Mouse (Mus musculus): ENCODE data around the gene Tom1l2. TPM values are rescaled to one million over a fixed set of nuclear protein-coding genes. Genes with fewer than 3 reads are reported as not detected.
A peak's percentile ranks its signal among the peaks of the same experiment; 100 is the strongest.

The Tom1l2 gene
- polyA plus RNA-seq, 1 experiment from 2014 or later = 29.5 TPM

DNA sequence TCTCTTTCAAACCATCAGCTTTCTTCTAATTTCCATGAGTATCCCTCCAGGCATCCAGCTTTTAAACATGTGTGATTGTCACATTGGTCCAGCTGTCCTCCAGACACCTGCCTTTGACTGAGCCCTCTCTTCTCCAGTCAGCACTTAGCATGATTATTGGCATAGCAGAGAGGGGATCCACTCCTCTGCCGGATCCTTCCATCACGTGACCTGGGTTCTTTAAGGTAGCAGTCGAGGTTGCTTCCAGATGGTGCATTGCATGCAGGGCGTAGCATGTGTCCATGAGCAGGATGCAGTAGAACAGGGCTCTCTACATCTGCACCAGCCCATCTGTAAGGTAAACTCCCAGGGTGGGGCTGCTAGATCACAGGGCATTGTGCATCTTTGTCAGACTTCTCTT is 16.2 kb upstream of the Tom1l2 start:
- no peaks in the 10 kb centered on the region for H3K9me3 ChIP-seq
- no peaks in the 10 kb centered on the region for H3K27me3 ChIP-seq
- no peak overlapping the region for H3K4me2 ChIP-seq
- H3K9ac ChIP-seq = no peak overlapping the region
- H3K4me3 ChIP-seq = no peak overlapping the region
- no peaks in the 10 kb centered on the region for H3K36me3 ChIP-seq
- ATAC-seq (ENCODE audit: insufficient number of reproducible peaks, insufficient read depth, low FRiP score, low TSS enrichment, low read depth) = no peak
- H3K4me1 ChIP-seq = peaks cover 22% of the 10 kb centered on the region
- 53% methylated on average over 4 of the region's 4 CpGs for WGBS
- H3K27ac ChIP-seq = 0 out of 2 replicates have a peak overlapping the region, but pooled peaks have one; percentile 23

- H3K9me3 ChIP-seq = no peaks in the 10 kb centered on the region
- peaks cover 22% of the 10 kb centered on the region for H3K4me1 ChIP-seq
- no peak for ATAC-seq (ENCODE audit: insufficient number of reproducible peaks, insufficient read depth, low FRiP score, low TSS enrichment, low read depth)
- peak overlapping the region; percentile 87; the same call in 1 of the 2 replicates for H3K27ac ChIP-seq
- no peak overlapping the region for H3K9ac ChIP-seq
- no peaks in the 10 kb centered on the region for H3K27me3 ChIP-seq
- WGBS = 75% methylated on average over 3 of the region's 3 CpGs
- H3K36me3 ChIP-seq = no peaks in the 10 kb centered on the region
- no peak overlapping the region for H3K4me3 ChIP-seq
- no peak overlapping the region for H3K4me2 ChIP-seq
These were observed 14.6 kb upstream of the Tom1l2 start for GRCm38 (mm10) chr11:60367256-60367655.

GRCm38 (mm10) chr11:60366239-60367019 is 13.7 kb upstream of the Tom1l2 start:
- Histone ChIP-seq H3K9me3 (no peaks in the 10 kb centered on the region), H3K4me3 (0 out of 2 replicates have a peak overlapping the region, but pooled peaks have one; percentile 2), H3K4me2 (peak overlapping the region; percentile 44), H3K27me3 (no peaks in the 10 kb centered on the region), H3K9ac (peak overlapping the region; percentile 32), H3K27ac (peak overlapping the region; percentile 87), H3K4me1 (peaks cover 22% of the 10 kb centered on the region), H3K36me3 (no peaks in the 10 kb centered on the region)
- ATAC-seq (ENCODE audit: insufficient number of reproducible peaks, insufficient read depth, low FRiP score, low TSS enrichment, low read depth) = peak; percentile 84
- WGBS = 11% methylated on average over 16 of the region's 16 CpGs

- no peaks in the 10 kb centered on the region for H3K36me3 ChIP-seq
- no peak for ATAC-seq (ENCODE audit: insufficient number of reproducible peaks, insufficient read depth, low FRiP score, low TSS enrichment, low read depth)
- H3K9ac ChIP-seq = no peak overlapping the region
- no peaks in the 10 kb centered on the region for H3K27me3 ChIP-seq
- no peak overlapping the region for H3K4me3 ChIP-seq
- H3K4me2 ChIP-seq = no peak overlapping the region
- H3K27ac ChIP-seq = no peak overlapping the region
- WGBS = 78% methylated on average over 5 of the region's 5 CpGs
- no peaks in the 10 kb centered on the region for H3K9me3 ChIP-seq
- peaks cover 8% of the 10 kb centered on the region for H3K4me1 ChIP-seq
These were observed 8.0 kb upstream of the Tom1l2 start for GRCm38 (mm10) chr11:60360631-60361201.

- 79% methylated on average over 1 of the region's 1 CpGs for WGBS
- no peak overlapping the region for H3K27ac ChIP-seq
- no peak overlapping the region for H3K9ac ChIP-seq
- no peaks in the 10 kb centered on the region for H3K4me1 ChIP-seq
- no peak overlapping the region for H3K4me2 ChIP-seq
- no peaks in the 10 kb centered on the region for H3K27me3 ChIP-seq
- no peaks in the 10 kb centered on the region for H3K36me3 ChIP-seq
- H3K9me3 ChIP-seq = no peaks in the 10 kb centered on the region
- H3K4me3 ChIP-seq = no peak overlapping the region
- no peak for ATAC-seq (ENCODE audit: insufficient number of reproducible peaks, insufficient read depth, low FRiP score, low TSS enrichment, low read depth)
These were observed 7.2 kb upstream of the Tom1l2 start for GRCm38 (mm10) chr11:60359936-60360335.

DNA sequence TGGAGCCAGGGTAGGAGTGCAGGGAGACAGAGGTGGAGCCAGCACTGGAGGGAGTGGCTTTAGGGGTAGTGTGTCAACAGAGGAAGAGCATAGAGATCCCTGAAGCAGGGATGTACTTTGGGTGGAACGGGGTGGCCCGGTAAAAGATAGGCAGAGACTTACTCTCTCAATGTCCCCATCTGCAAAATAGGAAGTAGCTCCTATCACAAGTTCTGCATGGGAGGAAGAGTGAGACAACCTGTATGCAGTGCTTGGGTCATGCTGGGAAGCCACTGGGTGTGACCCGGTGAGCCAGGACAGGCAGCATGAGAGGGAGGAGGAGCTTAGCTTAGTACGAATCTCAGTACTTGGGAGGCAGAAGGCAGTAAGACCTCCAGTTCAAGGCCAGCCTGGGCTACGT is 6.4 kb upstream of the Tom1l2 start:
- ATAC-seq (ENCODE audit: insufficient number of reproducible peaks, insufficient read depth, low FRiP score, low TSS enrichment, low read depth) = no peak
- H3K36me3 ChIP-seq = no peaks in the 10 kb centered on the region
- H3K27ac ChIP-seq = no peak overlapping the region
- H3K27me3 ChIP-seq = no peaks in the 10 kb centered on the region
- no peaks in the 10 kb centered on the region for H3K9me3 ChIP-seq
- no peaks in the 10 kb centered on the region for H3K4me1 ChIP-seq
- no peak overlapping the region for H3K9ac ChIP-seq
- 66% methylated on average over 5 of the region's 5 CpGs for WGBS
- no peak overlapping the region for H3K4me2 ChIP-seq
- H3K4me3 ChIP-seq = no peak overlapping the region

GRCm38 (mm10) chr11:60358548-60358947 is 5.8 kb upstream of the Tom1l2 start:
- no peak for ATAC-seq (ENCODE audit: insufficient number of reproducible peaks, insufficient read depth, low FRiP score, low TSS enrichment, low read depth)

GRCm38 (mm10) chr11:60357116-60357515 is 4.4 kb upstream of the Tom1l2 start:
- ATAC-seq (ENCODE audit: insufficient number of reproducible peaks, insufficient read depth, low FRiP score, low TSS enrichment, low read depth) = no peak
- Histone ChIP-seq H3K4me2 (no peak overlapping the region), H3K27ac (no peak overlapping the region), H3K4me3 (no peak overlapping the region), H3K36me3 (no peaks in the 10 kb centered on the region), H3K27me3 (no peaks in the 10 kb centered on the region), H3K9ac (no peak overlapping the region), H3K4me1 (peaks cover 4% of the 10 kb centered on the region), H3K9me3 (no peaks in the 10 kb centered on the region)
- WGBS = 44% methylated on average over 1 of the region's 1 CpGs

More at GRCm38 (mm10) chr11:60358548-60358947, 5.8 kb upstream of the Tom1l2 start:
- Histone ChIP-seq H3K9ac (no peak overlapping the region), H3K36me3 (no peaks in the 10 kb centered on the region), H3K27ac (no peak overlapping the region), H3K4me2 (no peak overlapping the region), H3K9me3 (no peaks in the 10 kb centered on the region), H3K4me3 (no peak overlapping the region), H3K27me3 (no peaks in the 10 kb centered on the region), H3K4me1 (peaks cover 2% of the 10 kb centered on the region; the same call in 1 of the 2 replicates)
- 79% methylated on average over 7 of the region's 7 CpGs for WGBS

DNA sequence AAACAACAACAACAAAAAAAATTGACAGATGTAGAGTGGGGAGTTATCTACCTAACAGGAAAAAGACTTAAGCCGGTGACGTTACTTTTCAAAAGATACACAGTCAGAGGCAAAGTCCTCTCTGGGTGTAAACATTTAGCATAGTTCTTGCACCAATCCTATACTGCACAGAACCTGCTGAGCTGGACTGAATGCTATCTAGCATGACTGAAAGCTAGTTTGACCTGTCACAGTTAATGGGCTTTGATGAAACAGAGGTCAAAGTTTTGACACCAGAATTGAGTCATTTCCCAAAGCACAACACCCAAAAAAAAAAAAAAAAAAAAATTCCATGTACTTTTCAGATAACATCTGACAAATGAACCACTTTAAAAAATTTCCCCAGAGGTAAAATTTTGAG is 3.2 kb upstream of the Tom1l2 start:
- Histone ChIP-seq H3K4me2 (no peak overlapping the region), H3K9ac (no peak overlapping the region), H3K27me3 (no peaks in the 10 kb centered on the region), H3K36me3 (no peaks in the 10 kb centered on the region), H3K4me3 (no peak overlapping the region), H3K4me1 (peaks cover 15% of the 10 kb centered on the region), H3K9me3 (no peaks in the 10 kb centered on the region), H3K27ac (no peak overlapping the region)
- 83% methylated on average over 2 of the region's 2 CpGs for WGBS
- ATAC-seq (ENCODE audit: insufficient number of reproducible peaks, insufficient read depth, low FRiP score, low TSS enrichment, low read depth) = no peak

GRCm38 (mm10) chr11:60351925-60352371 is 757 bp downstream of the Tom1l2 start:
- Histone ChIP-seq H3K4me3 (peak overlapping the region; percentile 79), H3K9me3 (no peaks in the 10 kb centered on the region), H3K27ac (peak overlapping the region; percentile 58; the same call in 1 of the 2 replicates), H3K9ac (peak overlapping the region; percentile 83), H3K27me3 (no peaks in the 10 kb centered on the region), H3K4me1 (peaks cover 15% of the 10 kb centered on the region), H3K4me2 (peak overlapping the region; percentile 86), H3K36me3 (no peaks in the 10 kb centered on the region)
- ATAC-seq (ENCODE audit: insufficient number of reproducible peaks, insufficient read depth, low FRiP score, low TSS enrichment, low read depth) = no peak
- 24% methylated on average over 11 of the region's 11 CpGs for WGBS

DNA sequence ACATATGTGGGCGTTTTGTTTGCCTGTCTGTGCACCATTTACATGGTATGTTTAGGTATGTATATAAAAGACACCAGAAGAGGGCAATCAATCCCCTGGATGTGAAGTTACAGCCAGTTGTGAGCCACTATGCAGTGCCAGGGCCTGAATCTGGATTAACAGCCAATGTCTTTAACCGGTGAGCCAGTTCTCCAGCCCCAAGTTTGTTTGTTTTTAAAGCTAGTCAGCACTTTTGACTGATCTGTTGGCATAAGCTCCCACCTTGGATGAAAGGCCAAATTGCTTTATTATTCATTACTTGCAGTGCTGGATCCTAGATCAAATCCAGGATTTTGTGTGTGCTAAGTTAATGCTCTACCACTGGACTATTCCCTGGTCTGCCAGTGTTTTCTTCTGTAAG is 1.3 kb downstream of the Tom1l2 start:
- no peaks in the 10 kb centered on the region for H3K27me3 ChIP-seq
- 0 out of 2 replicates have a peak overlapping the region, but pooled peaks have one; percentile 58 for H3K27ac ChIP-seq
- peaks cover 15% of the 10 kb centered on the region for H3K4me1 ChIP-seq
- no peaks in the 10 kb centered on the region for H3K36me3 ChIP-seq
- no peak for ATAC-seq (ENCODE audit: insufficient number of reproducible peaks, insufficient read depth, low FRiP score, low TSS enrichment, low read depth)
- H3K9me3 ChIP-seq = no peaks in the 10 kb centered on the region
- peak overlapping the region; percentile 79 for H3K4me3 ChIP-seq
- H3K9ac ChIP-seq = peak overlapping the region; percentile 83; the same call in 1 of the 2 replicates
- H3K4me2 ChIP-seq = peak overlapping the region; percentile 86
- 59% methylated on average over 2 of the region's 2 CpGs for WGBS

DNA sequence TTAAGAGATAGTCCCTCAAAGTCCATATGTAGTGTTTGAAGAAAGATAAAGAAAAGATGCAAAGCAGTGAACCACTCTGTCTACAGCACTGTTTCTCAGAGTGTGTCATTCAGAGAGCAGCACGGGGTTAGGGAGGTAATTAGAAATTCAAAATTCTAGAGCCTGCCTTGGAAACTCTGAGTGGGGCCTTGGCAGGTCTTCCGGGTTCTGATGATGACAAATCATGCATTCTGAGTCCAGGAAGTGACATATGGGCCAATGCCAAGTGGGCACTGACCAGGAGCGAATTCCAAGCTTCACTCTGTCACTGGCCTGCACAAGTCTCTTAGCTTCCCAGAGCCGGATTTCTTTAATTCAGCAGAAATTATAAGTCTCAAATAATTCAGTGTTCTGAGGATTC is 6.2 kb downstream of the Tom1l2 start:
- WGBS = 74% methylated on average over 4 of the region's 4 CpGs

More for the DNA sequence above, 6.2 kb downstream of the Tom1l2 start:
- H3K9ac ChIP-seq = no peak overlapping the region
- H3K4me2 ChIP-seq = no peak overlapping the region
- H3K4me1 ChIP-seq = peaks cover 5% of the 10 kb centered on the region
- no peak for ATAC-seq (ENCODE audit: insufficient number of reproducible peaks, insufficient read depth, low FRiP score, low TSS enrichment, low read depth)
- H3K27me3 ChIP-seq = no peaks in the 10 kb centered on the region
- H3K27ac ChIP-seq = no peak overlapping the region
- H3K4me3 ChIP-seq = no peak overlapping the region
- no peaks in the 10 kb centered on the region for H3K36me3 ChIP-seq
- no peaks in the 10 kb centered on the region for H3K9me3 ChIP-seq

All from embryonic facial prominence, embryonic 13.5 days (tissue).